Mouse (Mus musculus) stomach, postnatal 0 days (tissue): ENCODE results near the gene Cfap157. TPM values are rescaled to one million over a fixed set of nuclear protein-coding genes. Genes with fewer than 3 reads are reported as not detected.

Experiments used
- ATAC-seq: fragments of 200-750 bp; cut with Nextera tagmentation; 2 replicates; pipeline ENCODE4 v1.8.0; 2017; ENCODE audit not compliant: low FRiP score, low TSS enrichment
- DNase-seq: peaks from one replicate; pipeline ENCODE4 v3.0.0-alpha.2; 2016; ENCODE audit warnings: low spot score
- H3K27ac ChIP-seq: fragments of 300-500 bp; sonication (generic); replicated peaks from 2 replicates; pipeline ENCODE4 v1.5.1; 2014; ENCODE audit warnings: mild to moderate bottlenecking, control low read depth
- H3K27me3 ChIP-seq: fragments of 300-500 bp; sonication (generic); 2 replicates; pipeline ENCODE4 v1.6.1; 2014; ENCODE audit warnings: low read length; ENCODE audit not compliant: control insufficient read depth, insufficient read depth
- H3K36me3 ChIP-seq: fragments of 300-500 bp; sonication (generic); 2 replicates; pipeline ENCODE4 v1.6.1; 2014; ENCODE audit warnings: low read length, mixed read lengths; ENCODE audit not compliant: control insufficient read depth, insufficient read depth
- H3K4me1 ChIP-seq: fragments of 300-500 bp; sonication (generic); replicated peaks from 2 replicates; pipeline ENCODE4 v1.6.1; 2014; ENCODE audit warnings: antibody characterized with exemption; ENCODE audit not compliant: control insufficient read depth, insufficient read depth
- H3K4me2 ChIP-seq: fragments of 300-500 bp; sonication (generic); replicated peaks from 2 replicates; pipeline ENCODE4 v1.6.1; 2014; ENCODE audit warnings: low read depth, mild to moderate bottlenecking, control low read depth, moderate library complexity
- H3K4me3 ChIP-seq: fragments of 300-500 bp; sonication (generic); 2 replicates; pipeline ENCODE4 v1.5.1; 2014; ENCODE audit warnings: low read depth, low read length, control low read depth
- H3K9ac ChIP-seq: fragments of 300-500 bp; sonication (generic); 2 replicates; pipeline ENCODE4 v1.6.1; 2014; ENCODE audit warnings: mild to moderate bottlenecking, low read length, control low read depth, mixed read lengths
- H3K9me3 ChIP-seq: fragments of 300-500 bp; sonication (generic); 2 replicates; pipeline ENCODE4 v1.6.1; 2016; ENCODE audit warnings: low read length; ENCODE audit not compliant: control insufficient read depth
- CTCF ChIP-seq: IDR thresholded peaks from 2 replicates; pipeline ENCODE4 v1.5.1; 2016; ENCODE audit warnings: antibody characterized with exemption, low read depth, mild to moderate bottlenecking, moderate library complexity
- EP300 ChIP-seq: optimal IDR thresholded peaks from 2 replicates; pipeline ENCODE3; 2016; ENCODE audit warnings: antibody characterized with exemption
- WGBS: fragments of 180-500 bp; shearing (Covaris S2); extraction: QIAGEN DNeasy Blood & Tissue Kit; methylation state at CpG from one replicate; pipeline ENCODE4 v1.1.7; 2014; 5-methylcytosine and 5-hydroxymethylcytosine counted together
- polyA plus RNA-seq: library from polyadenylated mRNA; unstranded; fragments of >200 nt; fragmentation: Nextera tagmentation; extraction: Ambion mirVana; gene quantifications from 2 replicates; pipeline ENCODE4 v1.2.1, GENCODE M21; 2015

Cfap157 gene
- polyA plus RNA-seq, 1 experiment from 2014 or later, result 1.1 TPM

DNA sequence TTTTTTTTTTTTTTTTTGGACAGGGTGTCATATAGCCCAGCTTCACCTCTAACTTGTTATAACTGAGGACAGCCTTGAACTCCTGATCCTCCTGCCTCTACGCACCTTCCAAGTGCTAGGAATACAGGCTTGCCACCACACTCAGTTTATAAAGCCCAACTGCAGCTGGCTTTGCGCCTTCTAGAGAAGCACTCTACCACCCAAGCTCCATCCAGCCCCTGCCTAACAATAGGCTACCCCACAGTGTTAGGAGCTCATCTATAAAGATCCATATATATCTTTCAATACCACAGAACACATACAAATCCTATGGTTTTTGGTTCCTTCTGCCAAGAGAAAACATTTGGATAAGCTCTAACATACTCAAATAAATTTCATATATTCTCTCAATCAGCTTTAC, 32.3 kb upstream of the Cfap157 start:
- H3K36me3 ChIP-seq, result peaks cover 2% of the 10 kb centered on the region; the same call in 1 of the 2 replicates
- WGBS, result 94% methylated on average over 2 of the region's 2 CpGs
- no peaks in the 10 kb centered on the region for H3K9me3 ChIP-seq
- no peak for ATAC-seq
- no peak overlapping the region for H3K4me2 ChIP-seq
- H3K4me3 ChIP-seq, result no peak overlapping the region
- no peak for DNase-seq
- H3K27ac ChIP-seq, result no peak overlapping the region
- no peak for TF ChIP-seq CTCF
- TF ChIP-seq EP300, result no peak
- H3K27me3 ChIP-seq, result no peaks in the 10 kb centered on the region
- no peaks in the 10 kb centered on the region for H3K4me1 ChIP-seq
- H3K9ac ChIP-seq, result no peak overlapping the region

DNA sequence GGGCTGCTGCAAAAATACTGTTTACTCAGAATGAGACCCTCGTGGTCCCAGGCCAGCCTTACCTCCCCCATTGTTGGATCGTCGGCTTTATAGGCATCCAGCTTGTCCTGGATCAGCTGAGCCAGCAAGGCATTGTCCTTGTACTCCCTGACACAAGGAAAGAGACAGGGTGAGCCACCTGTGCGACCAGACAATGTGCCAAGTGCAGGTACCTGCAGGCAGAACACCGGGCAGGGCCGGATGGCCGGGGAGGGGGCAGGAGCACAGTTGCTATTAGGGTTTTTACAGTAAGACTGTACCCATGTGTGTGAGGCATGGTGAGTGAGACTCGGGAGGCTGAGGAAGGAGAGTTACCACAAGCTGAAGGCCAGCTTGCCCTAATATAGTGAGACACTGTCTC, 27.7 kb upstream of the Cfap157 start:
- ATAC-seq (no peak), DNase-seq (no peak)
- no peaks in the 10 kb centered on the region for H3K9me3 ChIP-seq
- no peak overlapping the region for H3K4me3 ChIP-seq
- H3K27me3 ChIP-seq, result no peaks in the 10 kb centered on the region
- no peak overlapping the region for H3K9ac ChIP-seq
- peaks cover 2% of the 10 kb centered on the region; the same call in 1 of the 2 replicates for H3K36me3 ChIP-seq
- 69% methylated on average over 8 of the region's 8 CpGs for WGBS
- H3K4me2 ChIP-seq, result no peak overlapping the region
- TF ChIP-seq CTCF (no peak), EP300 (no peak)
- no peak overlapping the region for H3K27ac ChIP-seq
- no peaks in the 10 kb centered on the region for H3K4me1 ChIP-seq

DNA sequence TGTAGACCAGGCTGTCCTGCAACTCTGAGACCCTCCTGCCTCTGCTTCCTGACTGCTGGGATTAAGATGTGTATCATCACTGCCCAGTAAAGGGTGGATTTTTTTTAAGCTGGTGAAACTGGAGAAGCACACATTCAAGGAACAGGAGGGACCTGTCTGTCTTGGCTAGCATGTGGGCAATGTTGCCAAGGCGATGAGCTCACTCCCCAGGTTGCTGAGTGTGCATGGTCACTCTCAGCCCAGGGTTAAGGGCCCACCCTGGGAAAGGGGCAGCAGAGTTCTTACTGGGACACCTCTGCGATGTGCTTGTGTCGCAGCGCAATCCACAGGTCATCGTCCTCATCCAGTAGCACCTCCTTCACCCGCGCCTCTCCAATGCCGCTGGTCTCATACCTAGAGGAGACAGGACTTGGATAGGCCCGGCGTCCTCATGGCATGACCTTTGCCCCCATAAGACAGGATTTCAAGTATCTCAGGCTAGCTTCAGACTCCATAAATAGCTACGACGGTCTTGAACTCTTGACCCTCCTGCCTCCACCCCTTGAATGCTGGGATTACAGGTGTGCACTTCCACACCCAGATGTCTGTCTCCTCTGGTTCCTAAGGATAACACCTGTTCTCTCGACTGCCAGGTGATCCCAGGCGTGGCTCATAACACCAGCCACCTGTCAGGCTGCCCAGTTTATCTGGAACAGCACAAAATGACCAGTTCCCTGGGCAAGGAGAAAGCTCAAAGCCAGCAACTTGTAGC, 24.8 kb upstream of the Cfap157 start:
- H3K27me3 ChIP-seq, result no peaks in the 10 kb centered on the region
- H3K9me3 ChIP-seq, result no peaks in the 10 kb centered on the region
- no peak for DNase-seq
- H3K4me3 ChIP-seq, result no peak overlapping the region
- WGBS, result 83% methylated on average over 14 of the region's 14 CpGs
- H3K4me2 ChIP-seq, result no peak overlapping the region
- no peak overlapping the region for H3K27ac ChIP-seq
- no peaks in the 10 kb centered on the region for H3K36me3 ChIP-seq
- TF ChIP-seq CTCF (no peak), EP300 (no peak)
- H3K4me1 ChIP-seq, result no peaks in the 10 kb centered on the region
- no peak overlapping the region for H3K9ac ChIP-seq
- no peak for ATAC-seq

DNA sequence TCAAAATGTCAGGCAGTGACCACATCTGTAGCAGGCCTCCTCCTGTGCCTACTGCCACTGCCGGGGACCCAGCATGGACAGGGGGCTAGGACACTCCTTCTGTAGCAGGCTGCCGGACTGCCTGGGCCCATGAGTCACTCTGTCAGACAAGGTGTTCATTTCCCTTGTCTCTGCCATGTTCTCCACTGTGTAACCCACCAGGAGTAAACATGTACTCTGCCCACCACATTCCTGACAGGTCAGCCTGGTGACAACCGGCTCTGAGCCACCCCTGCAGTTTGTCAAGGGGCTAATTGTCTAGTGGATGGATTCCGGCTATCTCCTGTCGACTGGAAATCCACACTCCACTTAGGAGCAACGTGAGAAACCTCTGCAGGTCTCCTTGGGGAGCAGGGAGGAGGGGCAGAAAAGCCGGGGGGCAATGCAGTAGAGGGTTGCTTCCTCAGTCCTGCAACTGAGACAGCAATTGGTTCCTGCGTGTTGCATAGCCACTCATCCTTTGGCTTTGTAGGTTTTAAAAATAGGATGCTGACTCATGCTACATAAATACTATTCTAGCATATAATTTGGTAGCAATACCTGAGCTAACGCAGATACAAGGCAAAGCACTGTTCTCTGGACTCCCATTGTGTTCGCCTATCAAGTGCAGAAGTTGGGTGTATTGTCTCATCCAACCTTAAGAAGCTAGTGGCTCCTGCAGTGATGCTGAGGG, 14.2 kb upstream of the Cfap157 start:
- Histone ChIP-seq H3K27me3 (no peaks in the 10 kb centered on the region), H3K27ac (no peak overlapping the region), H3K36me3 (peaks cover 3% of the 10 kb centered on the region; the same call in 1 of the 2 replicates), H3K4me2 (no peak overlapping the region), H3K4me1 (no peaks in the 10 kb centered on the region), H3K9ac (no peak overlapping the region), H3K9me3 (no peaks in the 10 kb centered on the region), H3K4me3 (no peak overlapping the region)
- no peak for ATAC-seq
- no peak for DNase-seq
- WGBS, result 47% methylated on average over 10 of the region's 10 CpGs
- TF ChIP-seq CTCF (no peak), EP300 (no peak)

DNA sequence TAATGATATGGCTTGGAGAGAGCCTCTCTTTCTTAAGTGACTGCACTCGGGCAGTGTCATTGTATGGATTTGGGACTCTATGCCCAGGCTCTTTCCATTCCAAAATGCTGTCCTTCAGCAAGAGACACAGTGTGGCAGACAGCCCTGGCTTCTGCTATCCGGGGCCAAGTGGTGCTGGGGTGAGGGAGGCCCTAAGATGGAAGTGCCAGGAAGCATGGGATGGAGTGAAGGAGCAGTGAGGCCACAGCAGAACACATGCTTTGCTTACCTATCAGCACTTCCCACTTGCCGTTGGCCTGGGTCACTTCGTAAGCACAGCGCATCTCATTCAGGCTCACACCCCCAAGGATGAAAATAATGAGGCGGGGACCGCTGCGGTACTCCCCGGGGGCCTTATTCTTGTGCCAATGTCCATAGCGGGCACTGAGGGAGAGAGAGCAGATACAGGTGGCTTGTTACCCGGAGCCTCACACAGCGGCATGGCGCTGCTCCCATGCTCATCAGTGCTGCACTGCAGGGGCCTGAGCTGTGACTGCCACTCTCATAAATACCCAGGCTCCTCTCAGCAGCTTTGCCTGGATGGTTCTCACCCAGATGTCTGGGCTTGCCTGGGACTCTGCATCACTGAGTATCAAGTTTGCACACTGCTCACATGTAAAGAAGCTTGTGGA, 11.7 kb upstream of the Cfap157 start:
- H3K9me3 ChIP-seq, result no peaks in the 10 kb centered on the region
- no peaks in the 10 kb centered on the region for H3K4me1 ChIP-seq
- ATAC-seq (no peak), DNase-seq (no peak)
- no peak overlapping the region for H3K4me3 ChIP-seq
- 88% methylated on average over 13 of the region's 13 CpGs for WGBS
- no peak overlapping the region for H3K9ac ChIP-seq
- H3K36me3 ChIP-seq, result peaks cover 3% of the 10 kb centered on the region; the same call in 1 of the 2 replicates
- no peak overlapping the region for H3K27ac ChIP-seq
- no peak overlapping the region for H3K4me2 ChIP-seq
- no peak for TF ChIP-seq CTCF
- TF ChIP-seq EP300, result no peak
- H3K27me3 ChIP-seq, result no peaks in the 10 kb centered on the region
